Mouse (Mus musculus): ENCODE measurements around the gene Cenpe. TPM values are rescaled to one million over a fixed set of nuclear protein-coding genes. Genes with fewer than 3 reads are reported as not detected.

Cenpe gene
- polyA plus RNA-seq, 1 experiment from 2014 or later, result 14.9 TPM

GRCm38 (mm10) chr3:135285256-135285655, 72.9 kb downstream of the Cenpe start:
- ATAC-seq, result no peak
- Histone ChIP-seq H3K27ac (no peak overlapping the region), H3K27me3 (no peaks in the 10 kb centered on the region), H3K4me1 (replicated peaks) (peaks cover 3% of the 10 kb centered on the region; the same call in 1 of the 2 replicates), H3K4me2 (replicated peaks) (no peak overlapping the region), H3K9me3 (no peaks in the 10 kb centered on the region), H3K36me3 (no peaks in the 10 kb centered on the region), H3K9ac (replicated peaks) (no peak overlapping the region), H3K4me3 (replicated peaks) (no peak overlapping the region)
- WGBS, result 85% methylated on average over 11 of the region's 11 CpGs

- ATAC-seq, result no peak
- Histone ChIP-seq H3K9me3 (no peaks in the 10 kb centered on the region), H3K4me2 (replicated peaks) (no peak overlapping the region), H3K27me3 (no peaks in the 10 kb centered on the region), H3K36me3 (no peaks in the 10 kb centered on the region), H3K4me1 (replicated peaks) (peaks cover under 1% of the 10 kb centered on the region; the same call in 1 of the 2 replicates), H3K9ac (replicated peaks) (no peak overlapping the region), H3K4me3 (replicated peaks) (no peak overlapping the region), H3K27ac (no peak overlapping the region)
- whole genome bisulfite sequencing, result 75% methylated on average over 3 of the region's 3 CpGs
Observed at GRCm38 (mm10) chr3:135285807-135286206, 73.5 kb downstream of the Cenpe start.

DNA sequence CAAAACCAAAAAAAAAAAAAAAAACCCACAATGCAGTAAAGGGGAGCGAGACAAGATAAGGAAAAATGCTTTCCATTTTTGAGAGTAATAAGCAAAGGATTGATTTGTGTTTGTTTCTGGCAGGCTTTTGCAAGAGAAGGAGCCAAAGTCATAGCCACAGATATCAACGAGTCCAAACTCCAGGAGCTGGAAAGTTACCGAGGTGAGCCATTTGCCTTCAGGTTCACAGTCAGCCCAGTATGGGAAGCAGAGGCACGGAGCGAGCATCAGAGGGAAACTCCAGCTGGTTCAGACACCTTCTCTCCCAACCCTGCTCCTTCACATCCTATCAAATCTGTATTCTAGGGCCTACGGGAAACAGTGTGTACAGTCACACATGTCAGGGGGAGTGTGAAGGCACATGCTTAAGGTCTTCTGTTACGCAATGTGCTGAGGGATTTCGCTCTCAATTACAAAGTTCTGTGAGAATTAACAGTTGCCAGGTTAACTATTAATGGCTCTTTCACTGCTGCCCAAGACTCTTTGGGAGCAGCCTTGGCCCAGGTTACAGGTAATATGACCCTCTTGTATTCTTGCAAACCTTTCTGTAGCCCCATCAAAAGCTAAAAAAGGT, 75.9 kb downstream of the Cenpe start:
- H3K4me3 ChIP-seq (replicated peaks), result no peak overlapping the region
- no peak overlapping the region for H3K9ac ChIP-seq (replicated peaks)
- no peak overlapping the region for H3K27ac ChIP-seq
- H3K36me3 ChIP-seq, result no peaks in the 10 kb centered on the region
- H3K4me1 ChIP-seq (replicated peaks), result no peaks in the 10 kb centered on the region
- no peak for ATAC-seq
- H3K9me3 ChIP-seq, result no peaks in the 10 kb centered on the region
- H3K27me3 ChIP-seq, result no peaks in the 10 kb centered on the region
- no peak overlapping the region for H3K4me2 ChIP-seq (replicated peaks)
- WGBS, result 87% methylated on average over 8 of the region's 8 CpGs

- Histone ChIP-seq H3K4me1 (replicated peaks) (peaks cover 6% of the 10 kb centered on the region), H3K9me3 (no peaks in the 10 kb centered on the region), H3K27ac (no peak overlapping the region), H3K4me3 (replicated peaks) (no peak overlapping the region), H3K27me3 (no peaks in the 10 kb centered on the region), H3K9ac (replicated peaks) (no peak overlapping the region), H3K36me3 (no peaks in the 10 kb centered on the region), H3K4me2 (replicated peaks) (no peak overlapping the region)
- ATAC-seq, result no peak
- 100% methylated on average over 1 of the region's 1 CpGs for WGBS
Observed at GRCm38 (mm10) chr3:135289148-135289547, 76.8 kb downstream of the Cenpe start.

DNA sequence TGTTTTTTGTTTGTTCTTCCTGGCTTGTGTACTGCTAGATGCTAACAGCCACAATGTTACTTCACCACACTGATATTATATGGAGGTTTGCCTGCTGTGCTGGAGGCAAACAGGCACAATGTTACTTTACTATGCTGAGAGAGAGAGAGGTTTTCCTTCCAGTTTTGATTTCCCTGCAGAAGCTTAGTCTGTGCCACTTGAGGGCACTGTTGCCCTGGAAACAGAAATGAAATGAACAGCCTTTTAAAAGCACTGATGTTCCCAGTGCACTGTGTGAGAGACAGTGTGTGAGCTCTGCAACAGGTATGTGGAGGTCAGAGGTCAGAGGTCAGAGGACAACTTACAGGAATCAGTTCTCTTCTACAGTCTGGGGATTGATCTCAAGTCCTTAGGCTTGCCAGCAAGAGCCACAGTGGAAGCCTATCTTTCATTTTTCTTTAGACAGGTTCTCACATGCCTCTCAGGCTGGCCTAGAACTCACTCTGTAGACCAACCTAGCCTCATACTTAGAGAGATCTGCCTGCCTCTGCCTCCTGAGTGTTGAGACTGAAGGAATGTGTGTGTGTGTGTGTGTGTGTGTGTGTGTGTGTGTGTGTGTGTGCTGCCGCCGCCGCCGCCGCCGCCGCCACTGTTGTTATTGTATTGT, 78.0 kb downstream of the Cenpe start:
- Histone ChIP-seq H3K4me1 (replicated peaks) (peaks cover 6% of the 10 kb centered on the region), H3K27me3 (no peaks in the 10 kb centered on the region), H3K9me3 (no peaks in the 10 kb centered on the region), H3K27ac (no peak overlapping the region), H3K4me2 (replicated peaks) (no peak overlapping the region), H3K36me3 (no peaks in the 10 kb centered on the region), H3K4me3 (replicated peaks) (no peak overlapping the region), H3K9ac (replicated peaks) (no peak overlapping the region)
- ATAC-seq, result peak; percentile 87
- 100% methylated on average over 7 of the region's 7 CpGs for WGBS

- Histone ChIP-seq H3K9ac (replicated peaks) (no peak overlapping the region), H3K9me3 (no peaks in the 10 kb centered on the region), H3K4me2 (replicated peaks) (no peak overlapping the region), H3K27me3 (no peaks in the 10 kb centered on the region), H3K36me3 (no peaks in the 10 kb centered on the region), H3K4me1 (replicated peaks) (peaks cover 6% of the 10 kb centered on the region), H3K27ac (no peak overlapping the region), H3K4me3 (replicated peaks) (no peak overlapping the region)
- peak; percentile 53; the same call in 1 of the 2 replicates for ATAC-seq
- 36% methylated on average over 7 of the region's 7 CpGs for WGBS
Observed at GRCm38 (mm10) chr3:135293703-135294102, 81.4 kb downstream of the Cenpe start.

- Histone ChIP-seq H3K4me2 (replicated peaks) (no peak overlapping the region), H3K27ac (no peak overlapping the region)
Observed at GRCm38 (mm10) chr3:135295559-135295958, 83.2 kb downstream of the Cenpe start.

GRCm38 (mm10) chr3:135298560-135298959, 86.2 kb downstream of the Cenpe start:
- Histone ChIP-seq H3K4me3 (replicated peaks) (no peak overlapping the region), H3K36me3 (no peaks in the 10 kb centered on the region), H3K9ac (replicated peaks) (no peak overlapping the region), H3K27me3 (no peaks in the 10 kb centered on the region), H3K4me2 (replicated peaks) (no peak overlapping the region), H3K27ac (no peak overlapping the region), H3K4me1 (replicated peaks) (peaks cover 5% of the 10 kb centered on the region), H3K9me3 (no peaks in the 10 kb centered on the region)
- 86% methylated on average over 3 of the region's 3 CpGs for WGBS
- no peak for ATAC-seq

More at GRCm38 (mm10) chr3:135295559-135295958, 83.2 kb downstream of the Cenpe start:
- Histone ChIP-seq H3K4me1 (replicated peaks) (peaks cover 6% of the 10 kb centered on the region), H3K9me3 (no peaks in the 10 kb centered on the region), H3K36me3 (no peaks in the 10 kb centered on the region), H3K9ac (replicated peaks) (no peak overlapping the region), H3K4me3 (replicated peaks) (no peak overlapping the region), H3K27me3 (no peaks in the 10 kb centered on the region)
- ATAC-seq, result no peak
- 72% methylated on average over 1 of the region's 1 CpGs for WGBS

- peaks cover 11% of the 10 kb centered on the region for H3K4me1 ChIP-seq (replicated peaks)
- no peak overlapping the region for H3K9ac ChIP-seq (replicated peaks)
- 66% methylated on average over 6 of the region's 6 CpGs for WGBS
- H3K4me2 ChIP-seq (replicated peaks), result no peak overlapping the region
- ATAC-seq, result no peak
- H3K9me3 ChIP-seq, result no peaks in the 10 kb centered on the region
- H3K36me3 ChIP-seq, result no peaks in the 10 kb centered on the region
- no peak overlapping the region for H3K4me3 ChIP-seq (replicated peaks)
- H3K27me3 ChIP-seq, result no peaks in the 10 kb centered on the region
- H3K27ac ChIP-seq, result no peak overlapping the region
Observed at GRCm38 (mm10) chr3:135300081-135300480, 87.7 kb downstream of the Cenpe start.

- Histone ChIP-seq H3K9me3 (no peaks in the 10 kb centered on the region), H3K4me2 (replicated peaks) (no peak overlapping the region), H3K27ac (no peak overlapping the region), H3K4me1 (replicated peaks) (peaks cover 20% of the 10 kb centered on the region), H3K27me3 (peaks cover 17% of the 10 kb centered on the region; the same call in 1 of the 2 replicates), H3K4me3 (replicated peaks) (no peak overlapping the region), H3K36me3 (no peaks in the 10 kb centered on the region), H3K9ac (replicated peaks) (no peak overlapping the region)
- peak; percentile 62 for ATAC-seq
- WGBS, result 10% methylated on average over 6 of the region's 6 CpGs
Observed at GRCm38 (mm10) chr3:135304060-135304459, 91.7 kb downstream of the Cenpe start.

GRCm38 (mm10) chr3:135304566-135304965, 92.2 kb downstream of the Cenpe start:
- H3K4me3 ChIP-seq (replicated peaks), result no peak overlapping the region
- H3K4me1 ChIP-seq (replicated peaks), result peaks cover 20% of the 10 kb centered on the region
- H3K9me3 ChIP-seq, result no peaks in the 10 kb centered on the region
- no peak overlapping the region for H3K9ac ChIP-seq (replicated peaks)
- WGBS, result 1% methylated on average over 9 of the region's 9 CpGs
- 0 out of 2 replicates have a peak, but pooled peaks have one; percentile 27 for ATAC-seq
- H3K4me2 ChIP-seq (replicated peaks), result no peak overlapping the region
- H3K27ac ChIP-seq, result no peak overlapping the region
- H3K36me3 ChIP-seq, result no peaks in the 10 kb centered on the region
- H3K27me3 ChIP-seq, result peaks cover 17% of the 10 kb centered on the region; the same call in 1 of the 2 replicates

DNA sequence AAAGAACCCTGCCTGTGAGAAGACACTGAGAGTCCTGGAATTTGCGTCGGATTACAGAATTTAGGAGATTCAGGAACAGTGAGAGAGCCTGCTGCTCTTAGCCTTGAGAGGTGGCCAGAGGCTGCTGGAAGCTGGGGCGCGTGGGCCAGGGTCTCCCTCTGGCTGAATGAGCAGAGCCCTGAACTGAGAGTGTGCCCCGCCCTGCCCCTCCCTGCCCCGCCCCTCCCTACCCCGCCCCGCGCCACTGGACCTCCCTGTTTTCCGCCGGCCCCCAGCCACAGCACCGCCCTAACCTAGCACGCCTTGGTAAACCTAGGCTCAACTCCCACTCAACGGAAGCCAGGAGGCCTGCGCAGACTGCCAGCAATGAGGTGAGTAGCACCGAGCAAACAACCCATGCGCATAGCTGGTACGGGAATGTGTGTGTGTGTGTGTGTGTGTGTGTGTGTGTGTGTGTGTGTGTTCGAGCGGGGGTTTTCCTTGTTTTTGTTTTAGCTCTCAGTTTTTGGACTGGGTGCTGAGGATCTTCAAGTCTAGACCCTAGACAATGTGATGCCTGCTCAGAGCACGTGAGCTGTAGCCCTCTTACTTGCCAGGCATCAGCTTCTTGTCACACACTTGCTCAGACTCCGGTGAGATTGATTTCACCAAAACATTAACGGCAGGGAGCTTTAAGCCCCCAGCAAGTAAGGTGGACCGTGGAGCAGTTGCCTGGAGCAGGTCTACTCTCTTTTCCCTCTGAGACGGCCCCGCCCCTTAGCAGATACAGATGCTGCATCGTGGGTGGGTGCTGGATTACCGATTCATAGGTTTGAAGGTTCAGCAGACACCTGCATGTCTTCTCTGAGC, 95.3 kb downstream of the Cenpe start, which contains the start of gene Slc9b2:
Slc9b2 (plus strand) TSS at position 290 of the 849 bp plus-strand sequence.
- peak within 1 kb of the TSS; percentile 59 for H3K4me2 ChIP-seq (replicated peaks)
- ATAC-seq, result peak; percentile 80
- H3K9me3 ChIP-seq, result no peaks in the 10 kb centered on the region
- no peaks in the 10 kb centered on the region for H3K36me3 ChIP-seq
- H3K9ac ChIP-seq (replicated peaks), result 0 out of 2 replicates have a peak within 1 kb of the TSS, but pooled peaks have one; percentile 25
- WGBS, result 12% methylated on average over 28 of the region's 28 CpGs
- peak within 1 kb of the TSS; percentile 30 for H3K4me3 ChIP-seq (replicated peaks)
- peaks cover 17% of the 10 kb centered on the region; the same call in 1 of the 2 replicates for H3K27me3 ChIP-seq
- no peak within 1 kb of the TSS for H3K27ac ChIP-seq
- H3K4me1 ChIP-seq (replicated peaks), result peaks cover 21% of the 10 kb centered on the region
